Mouse (Mus musculus): ENCODE data around the gene Gm21981. TPM values are rescaled to one million over a fixed set of nuclear protein-coding genes. Genes with fewer than 3 reads are reported as not detected.

Gm21981 gene
- polyA plus RNA-seq (2012; ENCODE audit: insufficient read depth, low replicate concordance) = 0.25 TPM in 1 of 2 replicates, not detected in the other

- peaks cover 86% of the 10 kb centered on the region for H3K27me3 ChIP-seq (replicated peaks)
- no peaks in the 10 kb centered on the region for H3K36me3 ChIP-seq (replicated peaks; ENCODE audit: low read length)
- peaks cover 26% of the 10 kb centered on the region for H3K4me1 ChIP-seq
- TF ChIP-seq FLI1 (IDR thresholded peaks at IDR 0.05; ENCODE audit: low read length) = no peak
- no peak for TF ChIP-seq GATA1 (IDR thresholded peaks at IDR 0.05; ENCODE audit: borderline replicate concordance, low read length)
- H3K9me3 ChIP-seq = no peaks in the 10 kb centered on the region
- H3K4me3 ChIP-seq (replicated peaks) = peak within 1 kb of the TSS; percentile 93
These were observed at the start of gene Gm21981 for GRCm38 (mm10) chr17:47694442-47694502. TSS of gene Gm21981 (minus strand) at chr17:47694455.

- H3K36me3 ChIP-seq (replicated peaks; ENCODE audit: low read length) = no peaks in the 10 kb centered on the region
- peaks cover 10% of the 10 kb centered on the region; the same call in 1 of the 2 replicates for H3K9me3 ChIP-seq
- peak overlapping the region; percentile 48 for H3K4me3 ChIP-seq (replicated peaks)
- H3K4me1 ChIP-seq = peaks cover 29% of the 10 kb centered on the region
- peaks cover 39% of the 10 kb centered on the region for H3K27me3 ChIP-seq (replicated peaks)
- TF ChIP-seq GATA1 (IDR thresholded peaks at IDR 0.05; ENCODE audit: borderline replicate concordance, low read length) = no peak
- no peak for TF ChIP-seq FLI1 (IDR thresholded peaks at IDR 0.05; ENCODE audit: low read length)
These were observed 48.9 kb upstream of the Gm21981 start for GRCm38 (mm10) chr17:47742991-47743734.

GRCm38 (mm10) chr17:47740186-47740585 is 45.9 kb upstream of the Gm21981 start:
- Histone ChIP-seq H3K27me3 (replicated peaks) (peaks cover 55% of the 10 kb centered on the region), H3K36me3 (replicated peaks; ENCODE audit: low read length) (no peaks in the 10 kb centered on the region), H3K9me3 (peaks cover 10% of the 10 kb centered on the region; the same call in 1 of the 2 replicates), H3K4me3 (replicated peaks) (no peak overlapping the region), H3K4me1 (peaks cover 36% of the 10 kb centered on the region)
- TF ChIP-seq GATA1 (IDR thresholded peaks at IDR 0.05; ENCODE audit: borderline replicate concordance, low read length) (no peak), FLI1 (IDR thresholded peaks at IDR 0.05; ENCODE audit: low read length) (no peak)

GRCm38 (mm10) chr17:47738879-47739798 is 44.9 kb upstream of the Gm21981 start:
- H3K4me3 ChIP-seq (replicated peaks) = peak overlapping the region; percentile 96
- peaks cover 36% of the 10 kb centered on the region for H3K4me1 ChIP-seq
- peaks cover 59% of the 10 kb centered on the region for H3K27me3 ChIP-seq (replicated peaks)
- H3K36me3 ChIP-seq (replicated peaks; ENCODE audit: low read length) = no peaks in the 10 kb centered on the region
- H3K9me3 ChIP-seq = peaks cover under 1% of the 10 kb centered on the region; the same call in 1 of the 2 replicates
- TF ChIP-seq FLI1 (IDR thresholded peaks at IDR 0.05; ENCODE audit: low read length) = no peak
- TF ChIP-seq GATA1 (IDR thresholded peaks at IDR 0.05; ENCODE audit: borderline replicate concordance, low read length) = no peak

GRCm38 (mm10) chr17:47738066-47738878 is 44.0 kb upstream of the Gm21981 start:
- TF ChIP-seq FLI1 (IDR thresholded peaks at IDR 0.05; ENCODE audit: low read length) = no peak
- no peak for TF ChIP-seq GATA1 (IDR thresholded peaks at IDR 0.05; ENCODE audit: borderline replicate concordance, low read length)
- H3K9me3 ChIP-seq = no peaks in the 10 kb centered on the region

GRCm38 (mm10) chr17:47737271-47738065 is 43.2 kb upstream of the Gm21981 start:
- peak overlapping the region; percentile 96 for H3K4me3 ChIP-seq (replicated peaks)
- H3K4me1 ChIP-seq = peaks cover 28% of the 10 kb centered on the region
- H3K9me3 ChIP-seq = no peaks in the 10 kb centered on the region
- peaks cover 65% of the 10 kb centered on the region for H3K27me3 ChIP-seq (replicated peaks)
- H3K36me3 ChIP-seq (replicated peaks; ENCODE audit: low read length) = no peaks in the 10 kb centered on the region
- TF ChIP-seq GATA1 (IDR thresholded peaks at IDR 0.05; ENCODE audit: borderline replicate concordance, low read length) = no peak
- no peak for TF ChIP-seq FLI1 (IDR thresholded peaks at IDR 0.05; ENCODE audit: low read length)

More at GRCm38 (mm10) chr17:47738066-47738878, 44.0 kb upstream of the Gm21981 start:
- Histone ChIP-seq H3K27me3 (replicated peaks) (peaks cover 60% of the 10 kb centered on the region), H3K4me3 (replicated peaks) (peak overlapping the region; percentile 96), H3K4me1 (peaks cover 35% of the 10 kb centered on the region), H3K36me3 (replicated peaks; ENCODE audit: low read length) (no peaks in the 10 kb centered on the region)

GRCm38 (mm10) chr17:47736856-47737255 is 42.6 kb upstream of the Gm21981 start, which contains the start of gene Tfeb:
TSS of gene Tfeb (plus strand) at chr17:47737030.
- Histone ChIP-seq H3K27me3 (replicated peaks) (peaks cover 69% of the 10 kb centered on the region), H3K36me3 (replicated peaks; ENCODE audit: low read length) (no peaks in the 10 kb centered on the region), H3K9me3 (no peaks in the 10 kb centered on the region), H3K4me3 (replicated peaks) (peak within 1 kb of the TSS; percentile 96), H3K4me1 (peaks cover 28% of the 10 kb centered on the region)
- no peak for TF ChIP-seq GATA1 (IDR thresholded peaks at IDR 0.05; ENCODE audit: borderline replicate concordance, low read length)
- no peak for TF ChIP-seq FLI1 (IDR thresholded peaks at IDR 0.05; ENCODE audit: low read length)

GRCm38 (mm10) chr17:47735553-47736100 is 41.4 kb upstream of the Gm21981 start:
- H3K4me3 ChIP-seq (replicated peaks) = no peak overlapping the region
- H3K4me1 ChIP-seq = peaks cover 28% of the 10 kb centered on the region
- H3K9me3 ChIP-seq = no peaks in the 10 kb centered on the region
- TF ChIP-seq GATA1 (IDR thresholded peaks at IDR 0.05; ENCODE audit: borderline replicate concordance, low read length) (no peak), FLI1 (IDR thresholded peaks at IDR 0.05; ENCODE audit: low read length) (no peak)
- peaks cover 60% of the 10 kb centered on the region for H3K27me3 ChIP-seq (replicated peaks)
- no peaks in the 10 kb centered on the region for H3K36me3 ChIP-seq (replicated peaks; ENCODE audit: low read length)
